Mouse (Mus musculus) heart, adult 2 months (tissue): ENCODE results near the gene Mcoln2. TPM values are rescaled to one million over a fixed set of nuclear protein-coding genes. Genes with fewer than 3 reads are reported as not detected.
"Not testable (repeated sequence)": the region's sequence is repeated elsewhere in the genome, so short reads cannot be mapped to it uniquely, and the experiment has no call there.

Experiments used
- DNase-seq, 2 experiments: peaks; one replicate each; pipeline ENCODE4 v3.0.0; 2021
- H3K27ac ChIP-seq: fragments of 200-600 bp; 2 replicates; pipeline ENCODE4 v1.8.1; 2022
- H3K27me3 ChIP-seq: fragments of 200-500 bp; 2 replicates; pipeline ENCODE4 v1.6.1; 2012; ENCODE audit warnings: mild to moderate bottlenecking, low read length, inconsistent platforms, mixed read lengths; ENCODE audit not compliant: control insufficient read depth, insufficient read depth
- H3K36me3 ChIP-seq: fragments of 200-500 bp; 2 replicates; pipeline ENCODE4 v1.6.1; 2012; ENCODE audit warnings: low read length, inconsistent platforms; ENCODE audit not compliant: control insufficient read depth, insufficient read depth
- H3K4me1 ChIP-seq: fragments of 200-500 bp; 2 replicates; pipeline ENCODE4 v1.6.1; 2011; ENCODE audit warnings: low read length; ENCODE audit not compliant: control insufficient read depth, insufficient read depth
- H3K4me3 ChIP-seq: fragments of 200-600 bp; 2 replicates; pipeline ENCODE4 v1.8.1; 2022
- H3K79me2 ChIP-seq: fragments of 200-500 bp; replicated peaks from 2 replicates; pipeline ENCODE4 v1.6.1; 2012; ENCODE audit warnings: mild to moderate bottlenecking, inconsistent platforms, low read length, moderate library complexity, mixed read lengths; ENCODE audit not compliant: control insufficient read depth, insufficient read depth
- H3K9ac ChIP-seq: fragments of 200-500 bp; 2 replicates; pipeline ENCODE4 v1.6.1; 2012; ENCODE audit warnings: low read depth, mild to moderate bottlenecking, control low read depth, inconsistent platforms, low read length, mixed read lengths
- CTCF ChIP-seq: fragments of 200-600 bp; IDR thresholded peaks from 2 replicates; pipeline ENCODE4 v1.8.1; 2022; ENCODE audit warnings: antibody characterized with exemption, mild to moderate bottlenecking, moderate library complexity
- EP300 ChIP-seq: fragments of 200-500 bp; IDR thresholded peaks from 2 replicates; pipeline ENCODE4 v1.6.1; 2011; ENCODE audit warnings: low read depth, low read length, control low read depth; ENCODE audit not compliant: insufficient read depth
- POLR2A ChIP-seq: fragments of 200-500 bp; IDR thresholded peaks from 2 replicates; pipeline ENCODE4 v1.6.1; 2011; ENCODE audit warnings: mild to moderate bottlenecking, low read depth, low read length, control low read depth; ENCODE audit not compliant: insufficient read depth
- WGBS: fragments of 180-500 bp; shearing (Covaris S2); methylation state at CpG from one replicate; pipeline ENCODE4 v1.1.7; 2018; 5-methylcytosine and 5-hydroxymethylcytosine counted together
- intact Hi-C: fragments of 180-260 bp; cut with DNase I; formaldehyde crosslinking; loops from one replicate; pipeline ENCODE4 v1.15.1; 2025
- polyA plus RNA-seq: library from polyadenylated mRNA; depleted of rRNA; stranded (reverse); fragments of >200 nt; gene quantifications from 2 replicates; pipeline ENCODE4 v1.2.3, GENCODE M21; 2012
- total RNA-seq, 2 experiments: library from RNA; stranded (reverse); gene quantifications; 2 replicates each; pipeline ENCODE4 v1.2.3; 2021

The Mcoln2 gene
- total and polyA plus RNA-seq, 3 experiments = 0.18 to 0.41 TPM; not detected in 1

- intact Hi-C loops = no loop called here
- H3K4me3 ChIP-seq = no peak overlapping the region
- H3K36me3 ChIP-seq = no peaks in the 10 kb centered on the region
- WGBS = 20% methylated on average over 11 of the region's 11 CpGs
- H3K9ac ChIP-seq = no peak overlapping the region
- H3K4me1 ChIP-seq = peaks cover 1% of the 10 kb centered on the region; the same call in 1 of the 2 replicates
- no peak for DNase-seq
- no peaks in the 10 kb centered on the region for H3K79me2 ChIP-seq
- TF ChIP-seq EP300 (no peak), POLR2A (no peak), CTCF (no peak)
- H3K27me3 ChIP-seq = no peaks in the 10 kb centered on the region
- no peak overlapping the region for H3K27ac ChIP-seq
These were observed 55.7 kb downstream of the Mcoln2 start for GRCm38 (mm10) chr3:146205305-146205704.

GRCm38 (mm10) chr3:146206635-146207034 lies 57.0 kb downstream of the Mcoln2 start:
- DNase-seq = no peak
- Histone ChIP-seq H3K36me3 (no peaks in the 10 kb centered on the region), H3K9ac (no peak overlapping the region), H3K27ac (no peak overlapping the region), H3K27me3 (no peaks in the 10 kb centered on the region), H3K79me2 (no peaks in the 10 kb centered on the region), H3K4me1 (peaks cover 1% of the 10 kb centered on the region; the same call in 1 of the 2 replicates), H3K4me3 (no peak overlapping the region)
- 85% methylated on average over 2 of the region's 2 CpGs for WGBS
- intact Hi-C loops = no loop called here
- TF ChIP-seq CTCF = no peak

- 43% methylated on average over 2 of the region's 2 CpGs for WGBS
- Histone ChIP-seq H3K27me3 (no peaks in the 10 kb centered on the region), H3K9ac (no peak overlapping the region), H3K27ac (no peak overlapping the region), H3K4me3 (no peak overlapping the region), H3K36me3 (no peaks in the 10 kb centered on the region), H3K79me2 (no peaks in the 10 kb centered on the region), H3K4me1 (peaks cover 1% of the 10 kb centered on the region; the same call in 1 of the 2 replicates)
- DNase-seq = no peak
- TF ChIP-seq POLR2A (no peak), EP300 (no peak), CTCF (no peak)
- intact Hi-C loops = no loop called here
These were observed 57.8 kb downstream of the Mcoln2 start for GRCm38 (mm10) chr3:146207440-146207839.

GRCm38 (mm10) chr3:146209759-146210158 lies 60.1 kb downstream of the Mcoln2 start:
- H3K36me3 ChIP-seq, H3K27ac ChIP-seq, H3K4me3 ChIP-seq, H3K27me3 ChIP-seq, H3K9ac ChIP-seq, DNase-seq, intact Hi-C loops, H3K79me2 ChIP-seq, H3K4me1 ChIP-seq: not testable (repeated sequence)
- WGBS = 91% methylated on average over 8 of the region's 8 CpGs

- DNase-seq = no peak
- H3K27me3 ChIP-seq = no peaks in the 10 kb centered on the region
- H3K79me2 ChIP-seq = no peaks in the 10 kb centered on the region
- WGBS = 86% methylated on average over 4 of the region's 4 CpGs
- H3K27ac ChIP-seq = no peak overlapping the region
- intact Hi-C loops = no loop called here
- no peaks in the 10 kb centered on the region for H3K4me1 ChIP-seq
- TF ChIP-seq CTCF (no peak), POLR2A (no peak), EP300 (no peak)
- H3K9ac ChIP-seq = no peak overlapping the region
- no peak overlapping the region for H3K4me3 ChIP-seq
- H3K36me3 ChIP-seq = no peaks in the 10 kb centered on the region
These were observed 61.6 kb downstream of the Mcoln2 start for GRCm38 (mm10) chr3:146211141-146211747.

GRCm38 (mm10) chr3:146211964-146212363 lies 62.3 kb downstream of the Mcoln2 start:
- TF ChIP-seq CTCF (no peak), EP300 (no peak), POLR2A (no peak)
- no peak overlapping the region for H3K4me3 ChIP-seq
- DNase-seq = no peak
- intact Hi-C loops = no loop called here
- H3K36me3 ChIP-seq = no peaks in the 10 kb centered on the region
- no peaks in the 10 kb centered on the region for H3K4me1 ChIP-seq
- no peak overlapping the region for H3K9ac ChIP-seq
- WGBS = 86% methylated on average over 2 of the region's 2 CpGs
- no peaks in the 10 kb centered on the region for H3K79me2 ChIP-seq
- H3K27me3 ChIP-seq = no peaks in the 10 kb centered on the region
- H3K27ac ChIP-seq = no peak overlapping the region
